Mouse (Mus musculus) stomach, postnatal 0 days (tissue): ENCODE measurements at regions not wholly inside any gene's neighbourhood (a gene's known extent, or its start where the extent isn't known, plus 50 kb on each side); places are given as distances from the start of the nearest gene placed in this dataset.

Experiments
- CTCF ChIP-seq: IDR thresholded peaks from 2 replicates; pipeline ENCODE4 v1.5.1; 2016; ENCODE audit warnings: antibody characterized with exemption, low read depth, mild to moderate bottlenecking, moderate library complexity
- EP300 ChIP-seq: optimal IDR thresholded peaks from 2 replicates; pipeline ENCODE3; 2016; ENCODE audit warnings: antibody characterized with exemption

DNA sequence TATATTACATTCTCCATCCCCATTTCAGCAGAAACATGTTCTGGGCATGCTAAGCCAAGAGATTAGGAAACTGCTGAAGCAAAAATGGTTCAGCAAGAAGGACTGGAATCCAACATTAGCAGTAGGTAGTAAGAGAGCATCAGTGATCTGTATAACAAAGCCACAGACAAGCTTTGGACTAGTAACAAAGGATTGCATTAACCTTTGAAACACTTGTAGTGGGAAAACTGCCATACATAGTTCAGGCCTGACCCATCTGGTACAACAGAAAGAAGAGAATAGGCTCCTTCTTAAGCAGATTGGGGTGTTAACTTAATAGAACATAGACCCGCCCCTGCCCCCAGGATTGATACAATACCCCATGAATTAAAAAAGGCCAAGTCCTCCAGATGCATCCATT is 389.2 kb downstream of the Slco4c1 start:
- TF ChIP-seq CTCF (no peak), EP300 (no peak)
